Mouse (Mus musculus) frontal cortex, adult 2 months (tissue): ENCODE measurements at regions not wholly inside any gene's neighbourhood (a gene's known extent, or its start where the extent isn't known, plus 50 kb on each side); places are given as distances from the start of the nearest gene placed in this dataset.

Experiments
- DNase-seq, 2 experiments: peaks; one replicate each; pipeline ENCODE4 v3.0.0; 2022; ENCODE audit warnings: low spot score in 1 of 2; ENCODE audit errors: extremely low spot score in 1 of 2

DNA sequence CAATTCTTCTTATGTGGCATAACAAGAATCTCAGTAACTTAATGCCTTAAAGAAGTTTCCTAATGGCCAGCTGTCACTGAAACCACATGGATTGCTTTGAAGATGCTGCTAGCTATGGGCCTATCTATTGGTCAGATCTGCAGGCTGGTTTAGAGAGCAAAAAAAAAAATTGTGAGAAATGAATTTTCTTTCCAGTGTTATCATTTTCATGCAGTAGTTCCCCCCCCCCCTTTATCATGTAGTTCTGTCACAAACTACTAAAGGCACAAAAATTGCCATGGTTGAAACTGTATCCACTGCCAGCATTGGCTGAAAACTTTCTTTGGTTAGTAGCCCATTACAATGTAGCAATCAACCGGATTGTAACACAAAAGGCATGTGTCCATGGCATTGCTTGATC, 487.6 kb downstream of the Olfm4 start:
- DNase-seq, result no peak

DNA sequence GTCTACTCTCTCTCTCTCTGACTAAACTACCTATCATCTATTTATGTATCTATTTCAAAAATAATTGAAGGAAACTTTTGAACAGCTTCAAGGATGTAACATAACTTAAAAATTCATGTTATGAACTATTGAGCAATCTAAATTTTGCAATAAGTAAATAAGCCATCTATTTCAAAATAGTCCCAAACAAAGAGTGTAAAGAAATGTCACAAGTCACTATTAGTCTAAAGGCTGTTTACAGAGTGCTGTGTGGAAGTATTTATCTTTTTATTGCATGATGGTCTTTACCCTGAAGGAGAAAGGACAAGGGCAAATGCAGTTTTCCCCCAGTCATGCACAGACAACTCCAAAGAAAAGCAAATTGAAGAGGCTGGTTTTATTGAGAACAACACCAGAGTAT, 496.0 kb downstream of the Olfm4 start:
- no peak for DNase-seq

DNA sequence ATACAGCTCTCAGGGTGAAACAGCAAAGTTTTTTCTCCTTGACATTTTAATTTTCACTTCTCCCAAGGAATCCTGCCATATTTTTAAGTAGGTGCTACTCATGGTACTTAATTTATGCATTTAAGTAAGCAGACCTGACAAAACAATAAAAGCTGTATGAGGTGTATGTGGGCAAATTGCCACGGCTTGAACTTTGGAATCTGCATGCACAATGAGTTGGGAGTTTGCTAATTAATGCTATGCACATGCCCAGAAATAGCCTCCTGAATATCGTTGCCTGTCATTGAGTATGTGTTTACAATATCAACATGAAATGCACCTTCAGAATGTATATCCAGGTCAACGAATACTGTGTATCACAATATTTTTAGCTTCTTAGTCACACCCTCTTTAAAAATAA, 498.9 kb downstream of the Olfm4 start:
- no peak for DNase-seq

DNA sequence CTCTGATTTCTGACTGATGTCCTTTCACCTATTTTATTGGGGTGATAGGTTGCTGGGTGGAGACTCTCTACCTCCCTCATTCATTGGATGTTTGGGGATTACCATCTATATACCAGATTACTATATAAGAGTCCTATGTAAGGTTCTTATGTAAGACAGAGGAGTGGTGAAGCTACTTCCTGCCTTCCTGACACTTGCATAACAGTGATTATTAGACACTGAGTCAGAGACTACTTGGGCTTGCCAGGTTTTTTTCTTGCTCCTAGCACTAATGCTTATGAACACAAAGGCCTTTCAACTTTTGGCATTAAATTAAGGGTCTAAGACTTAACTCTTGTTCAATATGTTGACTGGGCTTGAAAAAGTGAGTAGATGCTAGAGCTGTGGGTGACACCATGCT, 500.4 kb downstream of the Olfm4 start:
- DNase-seq, result no peak

DNA sequence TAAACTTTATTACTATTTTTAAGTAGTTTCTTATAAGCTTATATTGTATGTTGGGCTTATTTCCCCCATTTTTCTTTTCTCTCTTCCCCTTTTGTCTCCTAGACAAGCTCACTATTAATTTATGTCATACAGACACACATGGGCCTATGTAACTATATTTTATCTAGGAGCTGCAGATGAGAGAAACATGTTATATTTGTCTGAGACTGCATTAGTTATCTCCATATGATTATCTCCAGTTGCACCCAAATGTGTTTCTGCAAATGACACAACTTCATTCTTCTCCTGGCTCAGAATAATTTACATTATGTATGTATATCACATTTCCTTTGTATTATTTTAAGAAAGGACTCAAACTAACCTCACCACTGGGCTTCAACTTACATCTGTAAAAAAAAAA, 501.3 kb downstream of the Olfm4 start:
- no peak for DNase-seq

DNA sequence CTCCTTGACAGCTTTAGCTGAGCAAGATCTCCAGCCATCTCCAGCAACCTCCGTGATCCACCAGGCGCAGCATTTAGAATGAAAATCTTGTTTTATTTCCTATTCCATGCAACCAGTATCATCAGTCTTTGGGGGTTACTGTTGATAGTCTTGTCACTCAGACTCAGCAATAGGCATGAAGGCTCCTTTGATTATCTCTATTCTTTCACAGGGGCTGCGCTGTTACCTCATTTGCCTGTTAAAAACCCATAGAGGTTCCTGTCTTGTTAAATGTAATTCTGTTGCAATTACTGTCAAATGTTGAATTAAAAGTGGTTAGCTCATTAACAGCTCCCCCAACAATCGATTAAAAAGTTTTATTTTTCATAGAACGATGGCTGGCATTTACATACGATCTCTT, 502.7 kb downstream of the Olfm4 start:
- no peak for DNase-seq

DNA sequence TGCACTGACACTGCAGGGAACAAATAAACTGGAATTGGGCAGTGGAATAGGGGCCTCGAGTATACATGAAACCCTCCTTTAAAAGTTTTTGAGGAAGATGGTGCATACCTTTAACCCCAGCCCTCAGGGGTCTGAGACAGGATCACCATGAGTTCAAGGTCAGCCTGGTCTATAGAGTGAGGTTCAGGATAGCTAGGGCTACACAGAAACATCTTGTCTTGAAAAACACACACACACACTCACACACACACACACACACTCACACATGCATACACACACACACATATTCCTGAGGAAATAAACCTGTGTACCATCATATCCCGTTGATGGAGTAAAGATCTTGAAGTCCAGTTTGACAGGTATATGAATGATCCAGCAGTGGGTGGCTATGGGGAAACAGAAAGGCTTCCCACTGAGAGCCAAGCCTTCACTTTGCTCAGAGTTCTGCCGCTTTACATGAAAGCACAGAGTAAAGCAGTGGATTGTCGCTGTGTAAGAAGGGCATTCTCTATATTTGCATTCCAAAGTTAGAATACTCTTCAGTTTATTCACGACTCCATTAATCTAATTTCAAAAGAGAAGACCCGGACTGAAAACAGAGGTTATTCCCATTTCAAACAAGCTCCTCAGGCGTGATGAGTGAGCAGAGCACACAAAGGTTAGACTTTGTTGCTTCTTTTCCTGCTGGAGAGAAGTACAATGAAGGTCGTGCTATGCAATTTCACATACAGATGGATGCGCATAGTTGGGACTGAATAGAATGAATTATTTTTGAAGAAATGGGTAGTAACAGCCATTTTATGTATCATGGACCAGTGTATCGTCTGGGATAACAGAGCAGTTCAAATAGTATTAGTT, 508.4 kb downstream of the Olfm4 start:
- no peak for DNase-seq

DNA sequence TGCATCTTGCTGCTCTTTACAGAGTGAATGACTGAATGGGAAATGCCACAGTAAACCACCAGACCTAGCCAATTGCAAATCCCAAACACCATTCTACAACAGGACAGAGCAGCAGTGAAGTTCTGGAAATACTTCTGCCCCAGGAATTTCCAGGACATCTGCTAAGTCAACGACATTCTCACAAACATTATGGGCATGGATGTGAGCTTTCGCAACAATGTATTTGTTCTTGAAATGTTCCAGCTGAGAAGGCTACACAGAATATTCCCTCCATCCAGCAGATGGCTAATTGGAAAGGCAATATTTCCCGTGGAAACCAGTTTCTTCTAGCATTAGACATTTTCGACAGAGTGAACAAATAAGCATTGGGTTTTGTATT, 509.0 kb downstream of the Olfm4 start:
- no peak for DNase-seq

DNA sequence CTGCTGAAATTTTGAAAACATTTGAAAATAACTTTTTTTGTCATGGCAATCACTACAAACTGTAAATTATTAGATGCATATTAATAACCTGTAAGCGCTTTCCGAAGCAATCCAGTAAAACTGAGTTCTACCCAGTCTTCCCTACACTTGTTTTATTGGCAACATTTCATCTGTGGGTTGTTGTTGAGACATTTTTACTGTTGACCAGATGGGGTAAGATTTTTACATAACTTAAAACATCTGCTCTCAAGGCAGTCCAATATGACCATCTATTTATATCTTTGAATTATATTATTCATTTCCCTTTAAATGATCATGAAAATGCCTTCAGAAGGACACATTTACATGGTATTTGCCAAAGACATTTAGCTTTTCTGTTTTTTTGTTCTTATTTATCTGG, 520.5 kb downstream of the Olfm4 start:
- peak in 1 of 2 experiments; percentile 30 for DNase-seq

DNA sequence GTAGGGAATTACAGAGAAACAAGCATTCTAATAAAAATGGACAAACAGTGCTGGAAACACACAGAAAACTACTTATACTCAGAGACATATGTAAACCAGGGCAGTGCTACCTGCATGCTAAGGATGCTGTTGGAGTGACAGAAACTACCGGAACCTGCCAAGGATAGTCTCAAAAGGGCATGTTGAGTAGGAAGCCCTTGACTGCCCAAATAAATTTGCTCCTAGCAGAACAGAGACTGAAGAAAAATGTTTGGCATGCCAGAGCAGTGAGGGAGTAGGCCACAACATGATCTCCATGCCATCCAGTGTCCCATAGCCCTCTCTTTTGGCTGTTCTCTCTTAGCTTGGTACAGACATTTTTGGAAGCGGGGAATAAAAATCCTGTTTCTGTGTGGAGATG, 532.7 kb downstream of the Olfm4 start:
- no peak for DNase-seq

DNA sequence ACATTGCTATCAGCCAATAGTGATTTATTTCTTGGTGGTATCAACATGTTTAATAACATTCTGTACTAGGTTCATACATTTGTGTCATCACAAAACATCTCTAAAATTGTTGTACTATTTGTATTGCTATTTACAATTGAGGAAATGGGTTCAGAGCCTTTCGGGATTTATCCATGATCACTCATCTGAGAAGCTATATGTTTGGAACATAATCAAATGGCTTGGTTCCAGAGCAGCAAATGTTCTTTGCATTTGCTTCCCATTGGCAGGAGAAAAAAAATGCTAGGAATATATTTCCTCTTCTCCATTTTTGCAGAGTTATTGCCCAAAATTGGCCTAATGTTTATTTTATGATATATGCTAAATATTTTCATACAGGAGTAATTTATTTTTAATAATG, 537.3 kb downstream of the Olfm4 start:
- DNase-seq, result no peak

DNA sequence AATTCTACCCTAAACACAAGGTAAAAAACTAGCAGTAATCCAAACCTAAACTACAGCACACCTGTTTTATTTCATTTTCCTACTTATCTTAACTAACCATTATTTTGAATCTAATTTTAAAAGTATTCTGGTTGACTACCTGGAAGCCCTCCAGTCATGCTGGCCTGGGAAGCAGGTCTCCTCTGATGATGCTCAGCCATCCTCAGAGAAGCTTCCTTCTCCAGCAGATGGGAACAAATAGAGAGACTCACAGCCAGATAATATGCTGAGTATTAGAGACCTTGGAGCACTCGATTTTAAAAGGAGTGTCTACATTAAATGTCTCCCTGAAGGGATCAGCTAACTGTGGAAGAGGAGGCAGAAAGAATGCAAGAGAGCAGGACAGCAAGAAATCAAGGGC, 537.8 kb downstream of the Olfm4 start:
- DNase-seq, result no peak

DNA sequence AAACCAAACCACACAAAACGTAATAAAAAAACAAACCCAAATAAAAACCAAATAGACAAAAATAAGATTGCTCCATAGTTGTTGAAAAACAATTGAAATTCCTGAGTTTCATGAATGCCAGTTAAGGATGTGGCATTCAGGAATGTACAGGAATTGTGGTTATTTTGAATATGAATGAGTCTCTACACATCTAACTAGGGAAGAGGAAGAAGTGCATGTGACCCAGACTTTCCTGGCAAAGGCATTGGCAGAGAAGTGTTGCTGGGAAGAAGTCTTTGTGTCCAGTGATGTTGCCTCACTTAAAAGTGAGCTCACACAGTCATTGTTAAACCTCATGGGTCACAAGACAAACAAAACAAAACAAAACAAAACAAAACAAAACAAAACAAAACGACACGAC, 538.7 kb downstream of the Olfm4 start:
- DNase-seq, result no peak

DNA sequence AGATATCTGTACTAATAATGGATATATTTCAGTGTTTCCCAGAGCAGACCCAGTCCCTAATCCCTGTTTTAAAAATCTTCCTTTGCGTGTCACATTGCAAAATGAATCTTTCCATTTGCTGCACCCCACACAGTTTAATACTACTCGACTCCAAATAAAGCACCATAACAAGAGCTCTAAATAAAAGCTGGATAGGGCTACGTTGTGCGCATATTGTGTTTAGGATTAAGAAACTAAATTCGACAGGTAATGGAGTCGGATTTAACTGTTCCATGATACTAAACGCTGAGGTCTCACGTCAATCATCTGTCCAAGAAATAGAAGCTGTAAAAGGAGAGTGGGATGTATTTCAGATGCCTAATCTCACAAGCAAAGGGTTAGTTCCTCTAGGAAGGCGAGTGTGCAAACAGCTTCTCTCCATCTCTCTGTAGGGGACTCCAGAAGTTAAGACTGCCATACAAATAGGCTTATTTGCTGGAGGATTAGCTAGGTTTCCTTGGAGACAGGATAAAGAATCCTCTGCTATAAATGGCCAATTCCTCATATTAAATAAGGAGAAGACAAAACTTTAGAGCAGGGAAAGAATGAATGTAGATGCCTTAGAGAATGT, 544.6 kb downstream of the Olfm4 start:
- no peak for DNase-seq

DNA sequence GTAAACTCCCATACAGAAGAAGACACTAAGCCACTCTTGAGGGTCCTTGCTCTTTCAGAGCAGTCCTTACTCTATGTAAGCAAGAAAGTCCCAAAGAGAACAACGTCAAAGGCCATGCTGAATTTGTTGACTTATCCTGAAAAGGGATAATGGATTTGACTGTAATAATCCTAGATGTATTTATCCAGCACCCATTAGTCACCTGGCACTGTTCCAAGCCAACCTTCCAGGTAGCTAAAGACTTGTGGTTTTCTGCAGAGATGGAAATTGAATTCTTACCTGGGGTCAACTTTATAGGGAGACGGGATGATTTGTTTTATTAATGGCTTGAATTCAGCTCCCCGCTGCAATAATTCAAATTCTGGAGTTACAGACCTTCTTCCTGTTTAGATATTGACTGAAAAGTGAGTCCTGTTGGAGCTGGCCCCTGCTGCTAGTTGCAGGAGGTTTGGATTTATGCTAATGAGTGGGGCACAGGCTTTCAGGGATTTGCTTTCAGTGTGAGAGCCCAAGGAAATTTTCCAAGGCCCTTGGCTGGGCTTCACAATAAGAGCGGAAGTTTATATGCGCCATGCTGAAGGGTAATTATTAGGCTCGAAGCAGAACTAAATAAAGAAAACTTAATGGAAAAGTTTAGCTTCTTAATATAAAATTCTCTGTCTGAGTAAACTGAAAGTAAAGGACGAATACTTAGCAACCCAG, 552.3 kb downstream of the Olfm4 start:
- no peak for DNase-seq

DNA sequence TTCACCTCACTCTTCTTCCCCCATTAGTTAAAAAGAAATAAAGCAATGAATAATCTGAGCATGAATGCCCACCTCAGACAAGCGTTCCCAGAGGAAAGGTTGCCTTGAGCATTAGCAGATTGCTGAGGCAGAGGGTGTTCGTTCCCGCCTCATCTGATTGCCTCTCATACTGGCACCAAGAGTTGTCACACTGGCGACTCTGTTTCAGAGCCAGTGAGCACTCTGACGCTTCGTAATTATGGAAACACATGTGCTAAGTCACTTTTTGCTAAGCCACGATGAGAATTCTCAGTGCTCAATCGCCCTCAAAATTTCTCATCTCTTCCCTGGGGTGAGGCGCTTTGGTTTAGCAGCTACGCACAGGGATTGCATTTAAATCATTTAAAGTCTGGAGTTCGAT, 576.1 kb downstream of the Olfm4 start:
- no peak for DNase-seq
